Mouse (Mus musculus): ENCODE data around the gene Ralgapb. TPM values are rescaled to one million over a fixed set of nuclear protein-coding genes. Genes with fewer than 3 reads are reported as not detected.

Ralgapb gene
- 20.4 and 20.6 TPM in 2 replicates for polyA plus RNA-seq (2014; fragmentation: Nextera tagmentation; extraction: Ambion mirVana)

DNA sequence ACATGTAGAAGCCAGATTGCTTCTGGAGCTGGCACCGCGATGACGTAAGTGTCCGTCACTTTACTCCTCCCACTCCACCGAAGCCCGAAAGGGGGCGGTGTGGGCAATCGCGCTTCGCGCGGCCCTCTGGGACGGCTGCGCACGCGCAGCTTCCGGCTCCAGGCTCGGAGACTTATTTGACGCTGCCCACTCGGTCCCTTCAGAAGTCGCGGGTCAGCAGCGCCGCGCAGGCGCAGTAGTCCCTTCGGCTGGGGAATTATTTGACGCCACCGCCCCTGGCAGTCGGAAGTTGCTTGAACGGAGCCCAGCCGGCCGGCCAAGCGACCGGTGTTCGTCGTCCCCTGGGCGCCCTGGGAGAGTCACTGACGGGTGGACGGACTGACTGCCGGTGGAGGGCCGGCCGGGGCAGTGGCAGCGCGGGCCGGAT, at the start of gene Ralgapb:
TSS of gene Ralgapb (plus strand) at position 254 of the 427 bp plus-strand sequence.
- H3K27me3 ChIP-seq (ENCODE audit: control insufficient read depth, insufficient read depth, low read length), result no peaks in the 10 kb centered on the region
- peak within 1 kb of the TSS; percentile 80 for H3K9ac ChIP-seq (replicated peaks; ENCODE audit: low read length)
- no peaks in the 10 kb centered on the region for H3K4me1 ChIP-seq (ENCODE audit: control insufficient read depth, insufficient read depth, low read length)
- no peaks in the 10 kb centered on the region for H3K9me3 ChIP-seq (replicated peaks; ENCODE audit: control insufficient read depth, low read length)
- under 1% methylated on average over 46 of the region's 46 CpGs for WGBS
- no peaks in the 10 kb centered on the region for H3K36me3 ChIP-seq (replicated peaks; ENCODE audit: control insufficient read depth, insufficient read depth, low read depth, low read length)
- DNase-seq (ENCODE audit: low spot score) (peak; percentile 99), ATAC-seq (replicated peaks; ENCODE audit: insufficient number of reproducible peaks, low FRiP score, low TSS enrichment, low read depth) (peak; percentile 89)
- H3K4me2 ChIP-seq (ENCODE audit: low read depth, low read length), result peak within 1 kb of the TSS; percentile 87
- H3K27ac ChIP-seq (replicated peaks; ENCODE audit: low read depth, low read length), result peak within 1 kb of the TSS; percentile 75
- peak within 1 kb of the TSS; percentile 88 for H3K4me3 ChIP-seq (ENCODE audit: low read depth, low read length)

DNA sequence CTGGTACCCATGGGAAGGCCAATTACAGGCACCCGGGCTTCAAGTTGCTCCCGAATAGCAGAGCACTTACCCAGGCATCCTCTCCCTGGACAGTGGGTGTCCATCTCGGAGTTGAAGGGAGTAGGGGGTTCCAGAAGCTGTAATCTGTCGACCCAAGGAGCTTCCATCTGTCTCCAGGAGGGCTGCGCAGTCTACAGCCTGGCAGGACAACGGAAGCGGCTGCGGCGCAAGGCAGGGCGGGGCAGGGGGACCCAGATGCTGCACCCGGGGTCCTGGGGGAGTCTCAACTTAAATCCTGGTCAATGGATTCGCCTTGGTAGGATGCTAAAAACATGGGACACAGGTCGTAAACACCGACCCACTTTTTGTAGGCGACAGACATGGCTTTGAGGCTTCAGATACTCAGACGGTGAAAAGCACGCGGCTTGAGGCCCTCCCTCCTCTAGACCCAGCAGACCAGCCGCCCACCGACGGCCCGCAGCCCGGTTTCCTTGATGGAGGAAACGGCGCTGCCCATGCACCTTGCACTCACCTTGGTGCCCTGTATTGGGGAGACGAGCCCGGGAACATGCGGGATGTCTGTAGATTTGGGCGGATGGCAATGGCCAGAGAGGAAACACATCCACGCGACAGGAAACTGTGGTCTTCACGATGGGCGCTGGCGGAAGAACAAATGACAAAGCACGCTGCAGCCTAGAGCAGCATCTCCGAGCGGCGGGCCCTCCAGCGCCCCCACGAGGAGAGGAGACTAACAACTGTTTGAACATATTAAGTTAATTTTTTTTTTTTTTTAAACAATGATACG, 48.6 kb upstream of the Ralgapb start:
- DNase-seq (ENCODE audit: low spot score), result peak; percentile 94
- peaks cover 24% of the 10 kb centered on the region for H3K36me3 ChIP-seq (replicated peaks; ENCODE audit: control insufficient read depth, insufficient read depth, low read depth, low read length)
- ATAC-seq (replicated peaks; ENCODE audit: insufficient number of reproducible peaks, low FRiP score, low TSS enrichment, low read depth), result peak; percentile 83
- H3K27me3 ChIP-seq (ENCODE audit: control insufficient read depth, insufficient read depth, low read length), result no peaks in the 10 kb centered on the region
- H3K4me3 ChIP-seq (ENCODE audit: low read depth, low read length), result peak overlapping the region; percentile 87
- peaks cover 3% of the 10 kb centered on the region; the same call in 1 of the 2 replicates for H3K4me1 ChIP-seq (ENCODE audit: control insufficient read depth, insufficient read depth, low read length)
- under 1% methylated on average over 41 of the region's 41 CpGs for WGBS
- H3K9ac ChIP-seq (replicated peaks; ENCODE audit: low read length), result peak overlapping the region; percentile 97
- peak overlapping the region; percentile 75 for H3K4me2 ChIP-seq (ENCODE audit: low read depth, low read length)
- H3K9me3 ChIP-seq (replicated peaks; ENCODE audit: control insufficient read depth, low read length), result no peaks in the 10 kb centered on the region
- peak overlapping the region; percentile 73 for H3K27ac ChIP-seq (replicated peaks; ENCODE audit: low read depth, low read length)

DNA sequence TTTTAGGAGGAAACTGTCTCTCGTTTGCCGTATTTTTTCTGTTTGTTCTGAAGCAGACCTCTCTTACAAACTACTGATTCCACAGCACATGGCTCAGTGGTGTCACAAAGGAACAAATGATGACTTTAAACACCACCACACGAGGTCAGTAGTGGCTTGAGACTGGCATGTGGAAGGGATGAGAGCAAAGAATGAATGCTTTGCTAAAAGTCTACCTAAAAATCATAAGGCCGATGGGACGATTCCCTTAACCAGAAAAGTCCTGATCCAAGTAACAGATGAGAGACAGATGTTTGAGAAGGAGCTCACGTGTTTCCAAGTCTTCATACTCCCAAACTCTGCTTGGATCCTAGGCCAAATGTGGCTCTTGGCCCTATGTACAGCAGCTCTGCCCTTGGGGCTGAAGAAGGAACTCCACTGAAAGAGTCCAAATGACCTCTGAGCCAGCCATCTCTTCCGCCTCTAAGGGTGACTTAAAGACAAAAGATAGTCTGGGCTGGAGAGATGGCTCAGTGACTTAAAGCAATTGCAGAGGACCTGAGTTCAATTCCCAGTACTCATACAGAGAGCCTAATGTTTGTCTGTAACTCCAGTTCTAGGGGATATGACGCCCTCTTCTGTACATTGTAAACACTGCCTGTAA, 47.8 kb upstream of the Ralgapb start:
- H3K9ac ChIP-seq (replicated peaks; ENCODE audit: low read length), result peak overlapping the region; percentile 46
- DNase-seq (ENCODE audit: low spot score), result no peak

DNA sequence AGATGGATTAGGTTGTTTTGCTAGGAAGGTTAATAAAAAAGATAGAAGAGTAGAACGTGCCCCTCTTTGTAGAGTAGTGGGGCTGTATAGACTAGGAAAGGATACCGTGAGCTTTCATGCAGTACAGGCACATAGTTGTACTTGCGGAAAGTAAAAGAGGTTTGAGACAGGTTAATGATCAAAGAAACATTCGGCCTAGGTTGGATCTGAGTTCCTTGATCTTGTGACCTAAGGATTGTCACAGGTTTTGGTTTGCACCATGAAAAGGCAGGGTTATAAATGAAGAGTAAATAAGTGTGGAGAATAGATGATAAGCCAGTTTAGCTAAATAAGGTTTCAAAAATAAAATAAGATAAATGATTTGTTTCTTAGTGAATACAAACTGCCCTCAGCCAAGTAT, 45.5 kb upstream of the Ralgapb start:
- Histone ChIP-seq H3K4me2 (ENCODE audit: low read depth, low read length) (no peak overlapping the region), H3K9ac (replicated peaks; ENCODE audit: low read length) (no peak overlapping the region), H3K36me3 (replicated peaks; ENCODE audit: control insufficient read depth, insufficient read depth, low read depth, low read length) (peaks cover 5% of the 10 kb centered on the region; the same call in 1 of the 2 replicates), H3K27ac (replicated peaks; ENCODE audit: low read depth, low read length) (no peak overlapping the region), H3K4me1 (ENCODE audit: control insufficient read depth, insufficient read depth, low read length) (peaks cover 3% of the 10 kb centered on the region; the same call in 1 of the 2 replicates), H3K4me3 (ENCODE audit: low read depth, low read length) (no peak overlapping the region), H3K9me3 (replicated peaks; ENCODE audit: control insufficient read depth, low read length) (no peaks in the 10 kb centered on the region), H3K27me3 (ENCODE audit: control insufficient read depth, insufficient read depth, low read length) (no peaks in the 10 kb centered on the region)
- no peak for ATAC-seq (replicated peaks; ENCODE audit: insufficient number of reproducible peaks, low FRiP score, low TSS enrichment, low read depth)
- DNase-seq (ENCODE audit: low spot score), result no peak
- 86% methylated on average over 4 of the region's 4 CpGs for WGBS

More for the DNA sequence above, 47.8 kb upstream of the Ralgapb start:
- Histone ChIP-seq H3K27ac (replicated peaks; ENCODE audit: low read depth, low read length) (no peak overlapping the region; the same call in 1 of the 2 replicates), H3K4me2 (ENCODE audit: low read depth, low read length) (peak overlapping the region; percentile 23; the same call in 1 of the 2 replicates), H3K4me1 (ENCODE audit: control insufficient read depth, insufficient read depth, low read length) (peaks cover 3% of the 10 kb centered on the region; the same call in 1 of the 2 replicates), H3K4me3 (ENCODE audit: low read depth, low read length) (peak overlapping the region; percentile 87), H3K9me3 (replicated peaks; ENCODE audit: control insufficient read depth, low read length) (no peaks in the 10 kb centered on the region), H3K36me3 (replicated peaks; ENCODE audit: control insufficient read depth, insufficient read depth, low read depth, low read length) (peaks cover 17% of the 10 kb centered on the region), H3K27me3 (ENCODE audit: control insufficient read depth, insufficient read depth, low read length) (no peaks in the 10 kb centered on the region)
- no peak for ATAC-seq (replicated peaks; ENCODE audit: insufficient number of reproducible peaks, low FRiP score, low TSS enrichment, low read depth)
- WGBS, result 39% methylated on average over 8 of the region's 8 CpGs

GRCm38 (mm10) chr2:158365099-158365850, 44.4 kb upstream of the Ralgapb start:
- ATAC-seq (replicated peaks; ENCODE audit: insufficient number of reproducible peaks, low FRiP score, low TSS enrichment, low read depth), result no peak
- WGBS, result 71% methylated on average over 12 of the region's 12 CpGs
- H3K9ac ChIP-seq (replicated peaks; ENCODE audit: low read length), result no peak overlapping the region
- H3K36me3 ChIP-seq (replicated peaks; ENCODE audit: control insufficient read depth, insufficient read depth, low read depth, low read length), result no peaks in the 10 kb centered on the region
- H3K27me3 ChIP-seq (ENCODE audit: control insufficient read depth, insufficient read depth, low read length), result no peaks in the 10 kb centered on the region
- no peak overlapping the region for H3K4me3 ChIP-seq (ENCODE audit: low read depth, low read length)
- H3K4me2 ChIP-seq (ENCODE audit: low read depth, low read length), result no peak overlapping the region
- no peaks in the 10 kb centered on the region for H3K4me1 ChIP-seq (ENCODE audit: control insufficient read depth, insufficient read depth, low read length)
- DNase-seq (ENCODE audit: low spot score), result no peak
- no peaks in the 10 kb centered on the region for H3K9me3 ChIP-seq (replicated peaks; ENCODE audit: control insufficient read depth, low read length)
- H3K27ac ChIP-seq (replicated peaks; ENCODE audit: low read depth, low read length), result no peak overlapping the region

DNA sequence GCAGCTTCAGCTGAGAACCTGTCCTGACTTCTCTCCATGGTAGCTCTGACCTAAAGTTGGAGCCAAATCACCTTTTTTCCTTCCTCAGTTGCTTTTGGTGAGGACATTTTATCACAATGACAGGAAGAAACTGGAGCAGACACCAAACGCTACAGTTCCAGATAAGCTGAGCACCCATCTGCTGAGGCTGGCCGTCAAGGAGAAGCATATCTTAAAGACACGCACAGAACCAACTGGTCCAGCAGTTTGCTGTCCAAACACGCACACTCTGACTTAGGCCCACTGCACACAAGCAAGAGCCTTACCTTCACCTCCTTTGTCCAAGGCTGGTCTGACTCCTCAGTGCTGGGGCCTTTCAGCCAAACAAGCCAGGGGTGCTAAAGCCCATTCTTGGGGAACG, 42.0 kb upstream of the Ralgapb start:
- Histone ChIP-seq H3K9me3 (replicated peaks; ENCODE audit: control insufficient read depth, low read length) (no peaks in the 10 kb centered on the region), H3K4me1 (ENCODE audit: control insufficient read depth, insufficient read depth, low read length) (no peaks in the 10 kb centered on the region), H3K27ac (replicated peaks; ENCODE audit: low read depth, low read length) (no peak overlapping the region), H3K4me2 (ENCODE audit: low read depth, low read length) (no peak overlapping the region), H3K9ac (replicated peaks; ENCODE audit: low read length) (no peak overlapping the region), H3K4me3 (ENCODE audit: low read depth, low read length) (no peak overlapping the region), H3K27me3 (ENCODE audit: control insufficient read depth, insufficient read depth, low read length) (no peaks in the 10 kb centered on the region), H3K36me3 (replicated peaks; ENCODE audit: control insufficient read depth, insufficient read depth, low read depth, low read length) (no peaks in the 10 kb centered on the region)
- DNase-seq (ENCODE audit: low spot score) (no peak), ATAC-seq (replicated peaks; ENCODE audit: insufficient number of reproducible peaks, low FRiP score, low TSS enrichment, low read depth) (no peak)
- 88% methylated on average over 5 of the region's 5 CpGs for whole genome bisulfite sequencing

DNA sequence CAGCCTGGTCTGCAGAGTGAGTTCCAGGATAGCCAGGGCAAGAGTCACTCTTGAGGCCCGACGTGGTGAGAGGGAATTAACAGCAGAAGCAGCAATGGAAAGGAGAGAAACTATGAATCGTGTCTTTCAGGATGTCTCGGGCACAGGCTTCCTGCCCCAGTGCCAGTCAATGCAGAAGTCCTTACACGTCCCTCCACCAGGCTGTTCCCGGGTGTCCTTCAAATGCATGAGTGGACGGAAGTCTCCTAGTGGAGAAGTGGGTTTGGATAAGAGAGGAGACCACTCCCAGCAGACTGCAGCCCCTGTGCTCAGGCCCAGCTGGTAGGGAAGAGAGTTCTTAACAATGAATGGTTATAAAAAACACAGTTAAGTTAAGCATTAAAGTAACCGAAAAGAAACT, 41.3 kb upstream of the Ralgapb start:
- DNase-seq (ENCODE audit: low spot score) (no peak), ATAC-seq (replicated peaks; ENCODE audit: insufficient number of reproducible peaks, low FRiP score, low TSS enrichment, low read depth) (no peak)
- Histone ChIP-seq H3K9me3 (replicated peaks; ENCODE audit: control insufficient read depth, low read length) (no peaks in the 10 kb centered on the region), H3K36me3 (replicated peaks; ENCODE audit: control insufficient read depth, insufficient read depth, low read depth, low read length) (no peaks in the 10 kb centered on the region), H3K4me1 (ENCODE audit: control insufficient read depth, insufficient read depth, low read length) (no peaks in the 10 kb centered on the region), H3K9ac (replicated peaks; ENCODE audit: low read length) (no peak overlapping the region), H3K4me3 (ENCODE audit: low read depth, low read length) (no peak overlapping the region), H3K4me2 (ENCODE audit: low read depth, low read length) (no peak overlapping the region), H3K27ac (replicated peaks; ENCODE audit: low read depth, low read length) (no peak overlapping the region), H3K27me3 (ENCODE audit: control insufficient read depth, insufficient read depth, low read length) (no peaks in the 10 kb centered on the region)
- WGBS, result 93% methylated on average over 8 of the region's 8 CpGs
